Mouse (Mus musculus) lung, embryonic 14.5 days (tissue): ENCODE results near the gene Zfyve19. TPM values are rescaled to one million over a fixed set of nuclear protein-coding genes. Genes with fewer than 3 reads are reported as not detected.

ENCODE experiments used
- ATAC-seq: fragments of 200-750 bp; cut with Nextera tagmentation; 2 replicates; pipeline ENCODE4 v1.8.0; 2017; ENCODE audit warnings: mild to moderate bottlenecking, moderate TSS enrichment, moderate library complexity; ENCODE audit not compliant: insufficient read depth
- DNase-seq: peaks from one replicate; pipeline ENCODE4 v3.0.0-alpha.2; 2015
- H3K27ac ChIP-seq: fragments of 300-500 bp; sonication (generic); 2 replicates; pipeline ENCODE4 v1.5.1; 2014; ENCODE audit warnings: low read depth, mild to moderate bottlenecking, moderate library complexity
- H3K27me3 ChIP-seq: fragments of 300-500 bp; sonication (generic); 2 replicates; pipeline ENCODE4 v1.6.1; 2014; ENCODE audit warnings: low read length, control low read depth; ENCODE audit not compliant: insufficient read depth
- H3K36me3 ChIP-seq: fragments of 300-500 bp; sonication (generic); 2 replicates; pipeline ENCODE4 v1.6.1; 2014; ENCODE audit warnings: control low read depth; ENCODE audit not compliant: insufficient read depth
- H3K4me1 ChIP-seq: fragments of 300-500 bp; sonication (generic); 2 replicates; pipeline ENCODE4 v1.6.1; 2014; ENCODE audit warnings: antibody characterized with exemption, control low read depth; ENCODE audit not compliant: insufficient read depth
- H3K4me2 ChIP-seq: fragments of 300-500 bp; sonication (generic); 2 replicates; pipeline ENCODE4 v1.6.1; 2014; ENCODE audit warnings: mild to moderate bottlenecking
- H3K4me3 ChIP-seq: fragments of 300-500 bp; sonication (generic); 2 replicates; pipeline ENCODE4 v1.5.1; 2014; ENCODE audit warnings: low read depth, low read length
- H3K9ac ChIP-seq: fragments of 300-500 bp; sonication (generic); 2 replicates; pipeline ENCODE4 v1.6.1; 2014
- H3K9me3 ChIP-seq: fragments of 300-500 bp; sonication (generic); 2 replicates; pipeline ENCODE4 v1.6.1; 2016; ENCODE audit warnings: low read depth, low read length, control low read depth
- CTCF ChIP-seq: IDR thresholded peaks from 2 replicates; pipeline ENCODE4 v1.5.1; 2016; ENCODE audit warnings: antibody characterized with exemption, low read depth
- WGBS: fragments of 180-500 bp; shearing (Covaris S2); extraction: QIAGEN DNeasy Blood & Tissue Kit; methylation state at CpG from one replicate; pipeline ENCODE4 v1.1.7; 2014; 5-methylcytosine and 5-hydroxymethylcytosine counted together
- polyA plus RNA-seq: library from polyadenylated mRNA; unstranded; fragments of >200 nt; fragmentation: Nextera tagmentation; extraction: Ambion mirVana; gene quantifications from 2 replicates; pipeline ENCODE4 v1.2.1, GENCODE M21; 2014

Gene Zfyve19
- polyA plus RNA-seq, 1 experiment from 2014 or later: 50.5 TPM

GRCm38 (mm10) chr2:119209176-119209507 lies 725 bp downstream of the Zfyve19 start:
- H3K36me3 ChIP-seq: peaks cover 30% of the 10 kb centered on the region; the same call in 1 of the 2 replicates
- TF ChIP-seq CTCF: no peak
- DNase-seq (peak; percentile 34), ATAC-seq (no peak)
- peak overlapping the region; percentile 66 for H3K4me3 ChIP-seq
- peak overlapping the region; percentile 52 for H3K9ac ChIP-seq
- H3K27ac ChIP-seq: no peak overlapping the region
- H3K9me3 ChIP-seq: no peaks in the 10 kb centered on the region
- no peaks in the 10 kb centered on the region for H3K4me1 ChIP-seq
- H3K4me2 ChIP-seq: peak overlapping the region; percentile 71
- under 1% methylated on average over 13 of the region's 13 CpGs for WGBS
- H3K27me3 ChIP-seq: no peaks in the 10 kb centered on the region

- no peak for TF ChIP-seq CTCF
- no peaks in the 10 kb centered on the region for H3K9me3 ChIP-seq
- 55% methylated on average over 6 of the region's 6 CpGs for WGBS
- H3K36me3 ChIP-seq: no peaks in the 10 kb centered on the region
- H3K27ac ChIP-seq: no peak within 1 kb of the TSS
- H3K4me3 ChIP-seq: no peak within 1 kb of the TSS
- no peak for DNase-seq
- no peak within 1 kb of the TSS for H3K9ac ChIP-seq
- H3K4me1 ChIP-seq: no peaks in the 10 kb centered on the region
- H3K27me3 ChIP-seq: no peaks in the 10 kb centered on the region
- no peak within 1 kb of the TSS for H3K4me2 ChIP-seq
- no peak for ATAC-seq
These were observed 21.6 kb downstream of the Zfyve19 start, which contains the start of gene Ppp1r14d for GRCm38 (mm10) chr2:119229775-119230704. Gene Ppp1r14d (minus strand): TSS chr2:119229906.

GRCm38 (mm10) chr2:119236682-119237209 lies 28.3 kb downstream of the Zfyve19 start:
- Histone ChIP-seq H3K9me3 (no peaks in the 10 kb centered on the region), H3K9ac (peak overlapping the region; percentile 45), H3K36me3 (no peaks in the 10 kb centered on the region), H3K4me1 (no peaks in the 10 kb centered on the region), H3K27me3 (peaks cover 36% of the 10 kb centered on the region), H3K4me2 (peak overlapping the region; percentile 73), H3K4me3 (peak overlapping the region; percentile 53), H3K27ac (peak overlapping the region; percentile 34; the same call in 1 of the 2 replicates)
- no peak for TF ChIP-seq CTCF
- no peak for DNase-seq
- WGBS: 6% methylated on average over 24 of the region's 25 CpGs
- ATAC-seq: no peak; the same call in 1 of the 2 replicates

- H3K4me3 ChIP-seq: peak within 1 kb of the TSS; percentile 53
- DNase-seq (peak; percentile 64), ATAC-seq (peak; percentile 71)
- H3K27me3 ChIP-seq: peaks cover 36% of the 10 kb centered on the region
- peak within 1 kb of the TSS; percentile 45 for H3K9ac ChIP-seq
- TF ChIP-seq CTCF: no peak
- H3K36me3 ChIP-seq: no peaks in the 10 kb centered on the region
- H3K27ac ChIP-seq: peak within 1 kb of the TSS; percentile 34
- WGBS: under 1% methylated on average over 72 of the region's 73 CpGs
- peak within 1 kb of the TSS; percentile 73 for H3K4me2 ChIP-seq
- H3K9me3 ChIP-seq: no peaks in the 10 kb centered on the region
- H3K4me1 ChIP-seq: no peaks in the 10 kb centered on the region
These were observed 28.9 kb downstream of the Zfyve19 start, which contains the start of gene Spint1 for GRCm38 (mm10) chr2:119237210-119237870. Gene Spint1 (plus strand): TSS chr2:119237362.

- peak overlapping the region; percentile 73 for H3K4me2 ChIP-seq
- peaks cover 36% of the 10 kb centered on the region for H3K27me3 ChIP-seq
- H3K27ac ChIP-seq: peak overlapping the region; percentile 34
- peak overlapping the region; percentile 53 for H3K4me3 ChIP-seq
- peak; percentile 35 for DNase-seq
- no peaks in the 10 kb centered on the region for H3K36me3 ChIP-seq
- H3K4me1 ChIP-seq: no peaks in the 10 kb centered on the region
- 2% methylated on average over 31 of the region's 31 CpGs for WGBS
- peak; percentile 29; the same call in 1 of the 2 replicates for ATAC-seq
- no peak for TF ChIP-seq CTCF
- no peaks in the 10 kb centered on the region for H3K9me3 ChIP-seq
- peak overlapping the region; percentile 45 for H3K9ac ChIP-seq
These were observed 29.4 kb downstream of the Zfyve19 start for GRCm38 (mm10) chr2:119237871-119238220.

GRCm38 (mm10) chr2:119238671-119239070 lies 30.3 kb downstream of the Zfyve19 start:
- no peak for TF ChIP-seq CTCF
- no peak overlapping the region for H3K27ac ChIP-seq
- peak overlapping the region; percentile 16; the same call in 1 of the 2 replicates for H3K9ac ChIP-seq
- peak overlapping the region; percentile 73 for H3K4me2 ChIP-seq
- no peaks in the 10 kb centered on the region for H3K9me3 ChIP-seq
- ATAC-seq (peak; percentile 25; the same call in 1 of the 2 replicates), DNase-seq (no peak)
- no peaks in the 10 kb centered on the region for H3K36me3 ChIP-seq
- H3K27me3 ChIP-seq: peaks cover 36% of the 10 kb centered on the region
- WGBS: 36% methylated on average over 2 of the region's 2 CpGs
- peak overlapping the region; percentile 53 for H3K4me3 ChIP-seq
- H3K4me1 ChIP-seq: no peaks in the 10 kb centered on the region
